Mouse (Mus musculus) bone marrow, adult 2 months (tissue): ENCODE data around the gene Paqr7. TPM values are rescaled to one million over a fixed set of nuclear protein-coding genes. Genes with fewer than 3 reads are reported as not detected.

Source experiments
- H3K27ac ChIP-seq: fragments of 200-500 bp; 2 replicates; pipeline ENCODE4 v1.5.1; 2012; ENCODE audit warnings: low read depth, mild to moderate bottlenecking, control low read depth, inconsistent platforms, low read length; ENCODE audit not compliant: control insufficient read depth, poor library complexity, insufficient read depth
- H3K4me1 ChIP-seq: fragments of 200-500 bp; 2 replicates; pipeline ENCODE4 v1.6.1; 2011; ENCODE audit warnings: low read length; ENCODE audit not compliant: control insufficient read depth, insufficient read depth
- H3K4me3 ChIP-seq: fragments of 200-500 bp; replicated peaks from 2 replicates; pipeline ENCODE3; 2011; ENCODE audit warnings: mild to moderate bottlenecking, low read depth, low read length, control low read depth; ENCODE audit not compliant: control insufficient read depth
- CTCF ChIP-seq: fragments of 200-500 bp; IDR thresholded peaks from 2 replicates; pipeline ENCODE4 v1.5.1; 2011; ENCODE audit warnings: low read length, control low read depth; ENCODE audit not compliant: control insufficient read depth, insufficient read depth
- POLR2A ChIP-seq: fragments of 200-500 bp; IDR thresholded peaks from 2 replicates; pipeline ENCODE4 v1.6.1; 2011; ENCODE audit warnings: low read depth, mild to moderate bottlenecking, control low read depth, low read length, borderline replicate concordance; ENCODE audit not compliant: control insufficient read depth
- WGBS: fragments of 180-500 bp; shearing (Covaris S2); methylation state at CpG from one replicate; pipeline ENCODE4 v1.1.7; 2018; 5-methylcytosine and 5-hydroxymethylcytosine counted together
- polyA plus RNA-seq: library from polyadenylated mRNA; stranded (reverse); fragments of >200 nt; gene quantifications from 2 replicates; pipeline ENCODE4 v1.2.4, GENCODE M21; 2011; ENCODE audit warnings: low replicate concordance; ENCODE audit not compliant: missing spikeins, insufficient read depth, insufficient read length

Gene Paqr7
- polyA plus RNA-seq, 1 experiment = 10.8 TPM

- H3K27ac ChIP-seq = peak overlapping the region; percentile 89
- no peak for TF ChIP-seq CTCF
- TF ChIP-seq POLR2A = peak; percentile 49; the same call in 1 of the 2 replicates
- H3K4me1 ChIP-seq = peaks cover 2% of the 10 kb centered on the region
- peak overlapping the region; percentile 84 for H3K4me3 ChIP-seq
- WGBS = under 1% methylated on average over 68 of the region's 68 CpGs
Observed at GRCm38 (mm10) chr4:134468578-134469266, 27.8 kb upstream of the Paqr7 start.

DNA sequence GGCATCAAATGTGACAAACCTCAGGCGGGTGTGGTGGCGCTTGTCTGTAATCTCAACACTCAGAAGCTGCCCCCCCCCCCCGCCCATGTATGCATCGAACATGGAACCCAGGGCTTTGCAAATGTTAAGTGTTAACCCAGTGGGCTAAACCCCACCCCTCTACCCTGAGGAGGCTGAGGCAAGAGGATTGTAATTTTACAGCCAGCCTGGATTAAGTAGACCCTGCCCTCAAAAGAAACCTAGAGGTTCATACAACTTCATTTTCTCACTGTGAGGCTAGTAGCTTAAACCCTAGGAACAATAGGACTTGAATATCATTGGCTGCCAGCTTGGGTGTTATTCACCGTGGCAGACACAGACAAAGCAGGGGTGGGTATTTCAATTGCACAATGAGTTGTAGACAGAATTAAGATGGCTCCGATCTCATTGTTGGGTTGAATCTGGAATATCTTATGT is 27.1 kb upstream of the Paqr7 start:
- Histone ChIP-seq H3K27ac (no peak overlapping the region), H3K4me1 (peaks cover 2% of the 10 kb centered on the region), H3K4me3 (peak overlapping the region; percentile 71)
- TF ChIP-seq POLR2A = no peak
- TF ChIP-seq CTCF = no peak
- WGBS = 9% methylated on average over 6 of the region's 6 CpGs

DNA sequence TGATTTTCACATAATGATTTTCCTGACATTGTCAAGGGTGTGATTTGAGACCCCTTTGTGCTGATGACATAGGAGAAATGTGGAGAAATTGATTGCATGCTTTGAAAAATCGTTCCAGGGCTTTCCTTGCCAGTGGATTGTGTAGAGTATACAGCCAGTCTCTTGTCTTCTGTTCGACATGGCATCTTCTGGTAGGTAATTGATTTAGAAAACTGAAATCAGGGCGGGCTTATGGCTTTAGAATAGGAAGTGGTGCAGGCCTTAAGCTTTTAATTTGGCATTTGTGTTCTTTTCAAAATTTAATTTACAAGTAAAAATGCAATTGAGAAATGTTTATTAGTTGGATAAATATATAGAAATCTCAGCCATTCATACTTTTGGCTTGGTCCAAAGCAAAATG is 26.5 kb upstream of the Paqr7 start:
- peaks cover 2% of the 10 kb centered on the region for H3K4me1 ChIP-seq
- WGBS = 52% methylated on average over 3 of the region's 3 CpGs
- TF ChIP-seq CTCF (no peak), POLR2A (no peak)
- no peak overlapping the region for H3K4me3 ChIP-seq
- H3K27ac ChIP-seq = no peak overlapping the region

GRCm38 (mm10) chr4:134471469-134471868 is 25.0 kb upstream of the Paqr7 start:
- no peak overlapping the region for H3K4me3 ChIP-seq
- no peak overlapping the region for H3K27ac ChIP-seq
- TF ChIP-seq CTCF = no peak
- no peak for TF ChIP-seq POLR2A
- peaks cover 2% of the 10 kb centered on the region for H3K4me1 ChIP-seq

DNA sequence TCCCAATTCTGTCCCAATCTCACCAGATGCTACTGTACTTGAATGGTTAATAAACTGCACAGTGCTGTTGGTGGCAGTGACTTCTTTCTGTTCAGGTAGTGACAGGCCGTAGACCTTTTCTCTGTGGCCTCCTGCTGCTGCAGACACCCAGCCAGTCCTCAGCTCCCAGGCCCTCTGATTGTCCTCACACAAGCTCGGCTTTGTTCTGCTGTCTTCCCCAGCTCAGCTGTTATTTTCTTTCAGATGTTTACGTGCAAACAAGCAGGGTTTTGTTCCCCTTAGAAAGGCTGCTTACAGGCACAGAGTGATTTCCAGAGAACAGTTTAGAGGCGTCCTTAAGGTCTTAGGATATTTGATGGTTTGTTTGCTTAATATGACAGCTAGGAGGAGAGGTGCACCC is 22.7 kb upstream of the Paqr7 start:
- no peak overlapping the region for H3K4me3 ChIP-seq
- TF ChIP-seq POLR2A (no peak), CTCF (no peak)
- no peak overlapping the region for H3K27ac ChIP-seq
- WGBS = 88% methylated on average over 4 of the region's 4 CpGs
- H3K4me1 ChIP-seq = peaks cover 1% of the 10 kb centered on the region; the same call in 1 of the 2 replicates

- TF ChIP-seq CTCF (no peak), POLR2A (no peak)
- Histone ChIP-seq H3K27ac (no peak overlapping the region), H3K4me1 (peaks cover 1% of the 10 kb centered on the region; the same call in 1 of the 2 replicates), H3K4me3 (no peak overlapping the region)
- 88% methylated on average over 8 of the region's 8 CpGs for WGBS
Observed at GRCm38 (mm10) chr4:134474240-134474639, 22.3 kb upstream of the Paqr7 start.

DNA sequence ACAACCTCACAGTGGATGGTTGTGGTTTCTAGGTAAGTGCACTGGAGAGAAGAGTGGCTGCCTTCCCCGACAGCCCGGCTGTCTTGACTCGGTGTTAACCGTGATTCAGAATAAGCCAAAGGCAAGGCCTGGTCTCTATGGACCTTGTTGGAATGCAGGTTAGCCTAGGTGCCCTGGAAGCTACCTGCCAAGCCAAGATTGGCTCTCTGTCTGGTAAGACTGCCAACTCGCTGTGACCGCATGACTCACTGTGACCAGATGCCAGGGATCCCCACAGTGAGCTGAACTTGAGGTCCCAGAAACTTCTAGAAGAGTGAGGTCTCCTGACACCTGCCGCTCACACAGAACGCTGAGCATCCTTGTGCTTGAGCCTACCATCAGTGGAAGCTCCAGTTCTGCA is 19.6 kb upstream of the Paqr7 start:
- H3K27ac ChIP-seq = no peak overlapping the region
- peaks cover 1% of the 10 kb centered on the region; the same call in 1 of the 2 replicates for H3K4me1 ChIP-seq
- TF ChIP-seq CTCF (no peak), POLR2A (no peak)
- 82% methylated on average over 8 of the region's 8 CpGs for WGBS
- no peak overlapping the region for H3K4me3 ChIP-seq

DNA sequence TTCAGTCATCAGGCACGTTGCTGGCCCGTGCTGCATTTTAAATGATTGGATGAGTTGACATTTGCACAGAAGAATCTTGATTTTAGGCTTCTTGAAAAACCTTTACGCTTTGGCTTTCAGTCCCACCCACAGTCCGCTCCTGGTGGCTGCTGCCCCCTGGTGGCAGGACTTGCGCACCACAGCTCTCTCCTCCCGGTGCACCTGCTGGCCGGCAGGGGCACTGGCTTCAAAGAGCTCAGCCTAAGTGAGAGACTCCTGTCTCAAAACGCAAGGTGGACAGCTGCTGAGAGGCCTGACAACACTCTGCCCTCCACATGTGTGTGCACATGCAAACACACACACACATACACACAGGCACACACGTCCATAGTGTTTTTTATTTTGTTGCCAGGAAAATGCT is 18.5 kb upstream of the Paqr7 start:
- WGBS = 7% methylated on average over 9 of the region's 9 CpGs

More for the DNA sequence above, 18.5 kb upstream of the Paqr7 start:
- Histone ChIP-seq H3K27ac (no peak overlapping the region), H3K4me1 (peaks cover 3% of the 10 kb centered on the region; the same call in 1 of the 2 replicates), H3K4me3 (no peak overlapping the region)
- TF ChIP-seq POLR2A (0 out of 2 replicates have a peak, but pooled peaks have one; percentile 29), CTCF (peak; percentile 100)
